7 mouse cellular contexts compared by ENCODE assay signal in genomic region chr5:33651921-33652782, GRCm38 (mm10). TPM values are rescaled to one million over a fixed set of nuclear protein-coding genes. Genes with fewer than 3 reads are reported as not detected.
A peak's percentile ranks its signal among the peaks of the same experiment; 100 is the strongest.
DNase-seq lines count a peak whose midpoint lies in the region; ATAC-seq and TF ChIP-seq lines count a peak whose summit lies in the region.

Slbp (minus strand) TSS chr5:33652574.

- peak within 1 kb of the TSS; percentile 81 for H3K4me3 ChIP-seq in embryonic facial prominence, embryonic 12.5 days
- peak within 1 kb of the TSS; percentile 96 for H3K4me3 ChIP-seq in kidney, adult 2 months (ENCODE audit: insufficient read depth, low read depth, low read length)
- peak within 1 kb of the TSS; percentile 79 for H3K4me3 ChIP-seq in limb, embryonic 12.5 days (replicated peaks)
- H3K4me3 ChIP-seq in midbrain, embryonic 15.5 days = peak within 1 kb of the TSS; percentile 75
- H3K4me3 ChIP-seq in spleen, adult 2 months (ENCODE audit: extremely low read depth, insufficient read depth, insufficient read length) = peak within 1 kb of the TSS; percentile 91

- 0 out of 2 replicates have a peak, but pooled peaks have one; percentile 3 for TF ChIP-seq CTCF in kidney, adult 2 months (conservative IDR thresholded peaks at IDR 0.05; ENCODE audit: insufficient read depth, insufficient read length, low read depth, low read length)
- TF ChIP-seq CTCF in spleen, adult 2 months (IDR thresholded peaks at IDR 0.05; ENCODE audit: extremely low read depth, insufficient read depth, insufficient read length, insufficient replicate concordance) = no peak

- no peaks in the 10 kb centered on the region for H3K9me3 ChIP-seq in embryonic facial prominence, embryonic 12.5 days
- H3K9me3 ChIP-seq in limb, embryonic 12.5 days = no peaks in the 10 kb centered on the region
- no peaks in the 10 kb centered on the region for H3K9me3 ChIP-seq in midbrain, embryonic 15.5 days

- peaks cover 32% of the 10 kb centered on the region for H3K36me3 ChIP-seq in embryonic facial prominence, embryonic 12.5 days
- H3K36me3 ChIP-seq in kidney, adult 2 months (ENCODE audit: control insufficient read depth, insufficient read depth, low read length) = peaks cover 2% of the 10 kb centered on the region; the same call in 1 of the 2 replicates
- H3K36me3 ChIP-seq in limb, embryonic 12.5 days = peaks cover 54% of the 10 kb centered on the region
- 0 out of 2 replicates have a peak, but pooled peaks cover 3% of the 10 kb centered on the region for H3K36me3 ChIP-seq in midbrain, embryonic 15.5 days (replicated peaks)
- peaks cover 9% of the 10 kb centered on the region for H3K36me3 ChIP-seq in spleen, adult 2 months (ENCODE audit: control insufficient read depth, insufficient read depth, low read length)

- TF ChIP-seq POLR2A in kidney, adult 2 months (IDR thresholded peaks at IDR 0.05; ENCODE audit: low read depth, low read length) = peak; percentile 99
- peak; percentile 98 for TF ChIP-seq POLR2A in spleen, adult 2 months (IDR thresholded peaks at IDR 0.05; ENCODE audit: low read depth, low read length)

- peaks cover 35% of the 10 kb centered on the region for H3K4me1 ChIP-seq in embryonic facial prominence, embryonic 12.5 days
- peaks cover 12% of the 10 kb centered on the region; the same call in 1 of the 2 replicates for H3K4me1 ChIP-seq in kidney, adult 2 months (ENCODE audit: control insufficient read depth, insufficient read depth, low read length)
- peaks cover 37% of the 10 kb centered on the region for H3K4me1 ChIP-seq in limb, embryonic 12.5 days (replicated peaks)
- peaks cover 38% of the 10 kb centered on the region for H3K4me1 ChIP-seq in midbrain, embryonic 15.5 days
- H3K4me1 ChIP-seq in spleen, adult 2 months (ENCODE audit: control insufficient read depth, insufficient read depth, insufficient read length) = peaks cover 20% of the 10 kb centered on the region; the same call in 1 of the 2 replicates

- peak within 1 kb of the TSS; percentile 64 for H3K4me2 ChIP-seq in embryonic facial prominence, embryonic 12.5 days (replicated peaks)
- H3K4me2 ChIP-seq in limb, embryonic 12.5 days = peak within 1 kb of the TSS; percentile 83
- H3K4me2 ChIP-seq in midbrain, embryonic 15.5 days = peak within 1 kb of the TSS; percentile 49

- peak within 1 kb of the TSS; percentile 81 for H3K9ac ChIP-seq in embryonic facial prominence, embryonic 12.5 days
- H3K9ac ChIP-seq in limb, embryonic 12.5 days (replicated peaks) = peak within 1 kb of the TSS; percentile 87
- H3K9ac ChIP-seq in midbrain, embryonic 15.5 days = peak within 1 kb of the TSS; percentile 66

- WGBS in embryonic facial prominence, embryonic 12.5 days = under 1% methylated on average over 82 of the region's 82 CpGs
- under 1% methylated on average over 82 of the region's 82 CpGs for WGBS in kidney, adult 2 months
- under 1% methylated on average over 82 of the region's 82 CpGs for WGBS in limb, embryonic 12.5 days
- WGBS in midbrain, embryonic 15.5 days = under 1% methylated on average over 82 of the region's 82 CpGs
- under 1% methylated on average over 82 of the region's 82 CpGs for WGBS in spleen, adult 2 months

- peak; percentile 95 for DNase-seq in adrenal gland, postnatal 25 days
- peak; percentile 96 to 98 for DNase-seq in heart, adult 18-20 months
- DNase-seq in kidney, adult 2 months = peak; percentile 98
- peak; percentile 92 to 94 for DNase-seq in spleen, adult 2 months (ENCODE audit: low read depth in 1 of 2, low spot score in 2 of 2)

- peak within 1 kb of the TSS; percentile 94 for H3K27ac ChIP-seq in embryonic facial prominence, embryonic 12.5 days
- peak within 1 kb of the TSS; percentile 99 for H3K27ac ChIP-seq in kidney, adult 2 months (ENCODE audit: insufficient read depth, low read depth, low read length)
- peak within 1 kb of the TSS; percentile 95 for H3K27ac ChIP-seq in limb, embryonic 12.5 days
- peak within 1 kb of the TSS; percentile 96 for H3K27ac ChIP-seq in midbrain, embryonic 15.5 days
- H3K27ac ChIP-seq in spleen, adult 2 months (ENCODE audit: insufficient read depth, low read length) = peak within 1 kb of the TSS; percentile 99

- ATAC-seq in embryonic facial prominence, embryonic 12.5 days (ENCODE audit: insufficient number of reproducible peaks, insufficient read depth, low FRiP score, low TSS enrichment) = peak; percentile 94
- peak; percentile 95 for ATAC-seq in limb, embryonic 12.5 days (ENCODE audit: insufficient number of reproducible peaks, insufficient read depth, low FRiP score, low TSS enrichment, low read depth)
- ATAC-seq in midbrain, embryonic 15.5 days (replicated peaks) = peak; percentile 95

- H3K27me3 ChIP-seq in embryonic facial prominence, embryonic 12.5 days = no peaks in the 10 kb centered on the region
- no peaks in the 10 kb centered on the region for H3K27me3 ChIP-seq in kidney, adult 2 months (replicated peaks; ENCODE audit: control insufficient read depth, insufficient read depth, low read length)
- no peaks in the 10 kb centered on the region for H3K27me3 ChIP-seq in limb, embryonic 12.5 days
- no peaks in the 10 kb centered on the region for H3K27me3 ChIP-seq in midbrain, embryonic 15.5 days (replicated peaks)
- no peaks in the 10 kb centered on the region for H3K27me3 ChIP-seq in spleen, adult 2 months (ENCODE audit: control insufficient read depth, insufficient read depth, low read length)

RNA-seq across cellular contexts. Expression of gene Slbp, which starts in this region (rescaled TPM):
- total RNA-seq in adrenal gland, postnatal 25 days (2021) = 48.6 and 54.7 TPM in 2 replicates
- polyA plus RNA-seq in embryonic facial prominence, embryonic 12.5 days (2016; fragmentation: Nextera tagmentation; extraction: Ambion mirVana) = 265 and 270 TPM in 2 replicates
- total RNA-seq in heart, adult 18-20 months (2021) = 10 to 100 TPM; 13.5 to 14.7 TPM
- polyA plus RNA-seq in kidney, adult 2 months (2012; rRNA removed) = 12.7 and 15.7 TPM in 2 replicates
- polyA plus RNA-seq in limb, embryonic 12.5 days (2016; fragmentation: Nextera tagmentation; extraction: Ambion mirVana) = 307 and 311 TPM in 2 replicates
- polyA plus RNA-seq in midbrain, embryonic 15.5 days (2015; fragmentation: Nextera tagmentation; extraction: Ambion mirVana) = 109 and 110 TPM in 2 replicates
- polyA plus RNA-seq in spleen, adult 2 months (2012; rRNA removed) = 27.1 and 44.8 TPM in 2 replicates

Comparison
In these comparisons a context has a peak if more than half of its experiments do, and no peak if none do; other contexts are left out.
1. Peak in every context shown above with its lines: DNase-seq, ATAC-seq, H3K4me3 ChIP-seq and H3K27ac ChIP-seq.